Mouse (Mus musculus): ENCODE data around the gene Stbd1. TPM values are rescaled to one million over a fixed set of nuclear protein-coding genes. Genes with fewer than 3 reads are reported as not detected.

Gene Stbd1
- polyA plus RNA-seq, 1 experiment, result 6.0 TPM

DNA sequence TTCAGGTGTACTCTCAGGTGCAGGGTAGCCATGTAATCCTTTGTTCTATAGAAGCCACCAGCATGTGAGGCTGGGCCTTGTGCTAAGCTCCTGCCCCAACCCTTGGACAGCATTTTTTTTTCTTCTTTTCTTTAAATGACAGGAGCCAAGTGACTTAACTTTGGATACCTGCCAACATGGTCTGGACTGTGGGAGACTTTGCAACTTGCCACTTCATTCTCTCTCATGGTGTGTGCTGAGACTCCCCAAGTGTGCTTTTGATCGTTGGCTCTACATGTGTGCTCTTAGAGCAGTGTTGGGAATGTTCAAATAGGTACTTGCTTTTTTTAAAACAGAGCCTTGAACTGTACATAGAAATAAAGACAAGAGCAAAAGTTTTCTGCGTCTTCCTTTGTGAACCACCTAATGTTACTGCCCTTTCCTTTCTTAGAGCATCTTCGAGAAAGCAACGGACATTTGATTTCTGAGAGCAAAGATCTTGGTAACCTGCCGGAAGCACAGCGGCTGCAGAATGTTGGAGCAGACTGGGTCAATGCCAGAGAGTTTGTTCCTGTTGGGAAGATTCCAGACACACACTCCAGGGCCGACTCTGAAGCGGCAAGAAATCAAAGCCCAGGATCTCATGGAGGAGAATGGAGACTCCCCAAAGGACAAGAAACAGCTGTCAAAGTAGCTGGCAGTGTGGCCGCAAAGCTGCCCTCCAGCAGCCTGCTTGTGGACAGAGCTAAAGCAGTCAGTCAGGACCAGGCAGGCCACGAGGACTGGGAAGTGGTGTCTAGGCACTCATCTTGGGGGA lies 1.8 kb downstream of the Stbd1 start:
- H3K27me3 ChIP-seq (replicated peaks; ENCODE audit: control insufficient read depth, insufficient read depth, low read length), result no peaks in the 10 kb centered on the region
- TF ChIP-seq CTCF (conservative IDR thresholded peaks at IDR 0.05; ENCODE audit: insufficient read depth, insufficient read length, low read depth, low read length) (no peak), POLR2A (IDR thresholded peaks at IDR 0.05; ENCODE audit: low read depth, low read length) (no peak)
- H3K27ac ChIP-seq (ENCODE audit: insufficient read depth, low read depth, low read length), result no peak overlapping the region; the same call in 1 of the 2 replicates
- H3K36me3 ChIP-seq (ENCODE audit: control insufficient read depth, insufficient read depth, low read length), result no peaks in the 10 kb centered on the region
- DNase-seq, result peak; percentile 75
- no peaks in the 10 kb centered on the region; the same call in 1 of the 2 replicates for H3K4me1 ChIP-seq (ENCODE audit: control insufficient read depth, insufficient read depth, low read length)
- H3K4me3 ChIP-seq (ENCODE audit: insufficient read depth, low read depth, low read length), result no peak overlapping the region
- 34% methylated on average over 10 of the region's 10 CpGs for WGBS

DNA sequence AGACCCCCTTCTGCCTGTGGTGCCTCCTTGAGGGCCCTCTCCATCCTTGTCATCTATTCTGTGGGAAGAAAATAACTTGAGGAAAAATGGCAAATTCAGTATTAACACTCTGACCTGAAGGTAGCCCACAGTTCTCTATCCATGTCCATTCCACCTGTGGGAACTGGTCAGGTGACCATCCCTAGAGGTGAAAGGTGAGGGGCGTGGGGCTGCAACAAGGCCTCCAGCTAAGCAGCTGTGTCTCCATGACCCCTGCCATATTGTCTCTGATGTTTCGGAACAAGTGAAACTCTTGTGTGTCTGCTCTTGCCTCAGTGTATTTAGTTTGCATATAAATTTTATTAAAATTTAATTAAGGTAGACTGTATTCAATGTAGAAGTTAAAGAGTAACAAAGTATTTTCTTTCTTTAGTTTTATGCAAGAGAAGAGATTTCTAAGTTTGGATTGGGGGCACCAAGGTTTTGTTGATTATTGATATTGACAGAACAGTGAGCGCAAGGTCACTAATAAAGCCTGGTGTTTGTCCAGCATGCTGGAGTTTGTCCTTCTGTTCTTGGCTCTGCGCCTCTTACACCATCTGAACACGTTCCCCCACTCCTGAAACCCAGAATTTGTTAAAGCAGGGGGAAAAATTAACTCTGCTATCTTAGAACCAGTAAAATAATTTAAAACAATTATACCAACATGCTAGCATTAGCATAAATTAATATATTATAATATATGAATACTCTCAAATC lies 4.8 kb downstream of the Stbd1 start:
- no peak overlapping the region for H3K27ac ChIP-seq (ENCODE audit: insufficient read depth, low read depth, low read length)
- TF ChIP-seq POLR2A (IDR thresholded peaks at IDR 0.05; ENCODE audit: low read depth, low read length) (no peak), CTCF (conservative IDR thresholded peaks at IDR 0.05; ENCODE audit: insufficient read depth, insufficient read length, low read depth, low read length) (no peak)
- no peaks in the 10 kb centered on the region for H3K27me3 ChIP-seq (replicated peaks; ENCODE audit: control insufficient read depth, insufficient read depth, low read length)
- no peaks in the 10 kb centered on the region for H3K36me3 ChIP-seq (ENCODE audit: control insufficient read depth, insufficient read depth, low read length)
- no peak for DNase-seq
- H3K4me1 ChIP-seq (ENCODE audit: control insufficient read depth, insufficient read depth, low read length), result peaks cover 2% of the 10 kb centered on the region; the same call in 1 of the 2 replicates
- WGBS, result 79% methylated on average over 5 of the region's 5 CpGs
- no peak overlapping the region for H3K4me3 ChIP-seq (ENCODE audit: insufficient read depth, low read depth, low read length)

DNA sequence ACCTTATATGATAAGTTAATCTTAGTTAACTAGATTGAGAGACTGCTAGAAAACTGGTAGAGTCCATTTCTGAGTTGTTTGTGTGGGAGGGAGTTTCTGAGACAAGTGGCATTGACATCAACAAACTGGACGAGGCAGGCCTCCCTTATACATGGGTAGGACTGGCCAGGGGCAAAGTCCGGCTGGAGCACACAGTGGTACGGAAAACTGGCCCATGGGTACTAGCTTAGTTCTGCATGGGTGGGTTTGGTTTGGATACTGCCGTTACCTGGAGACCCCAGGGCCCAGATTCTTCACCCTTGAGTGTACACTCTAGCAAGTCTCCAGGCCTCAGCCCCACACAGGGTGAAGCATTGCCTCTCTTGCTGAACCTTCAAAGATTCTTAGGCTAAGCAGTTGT lies 9.9 kb downstream of the Stbd1 start:
- 49% methylated on average over 4 of the region's 4 CpGs for WGBS
- Histone ChIP-seq H3K27ac (ENCODE audit: insufficient read depth, low read depth, low read length) (no peak overlapping the region), H3K36me3 (ENCODE audit: control insufficient read depth, insufficient read depth, low read length) (no peaks in the 10 kb centered on the region), H3K4me1 (ENCODE audit: control insufficient read depth, insufficient read depth, low read length) (peaks cover 2% of the 10 kb centered on the region; the same call in 1 of the 2 replicates), H3K4me3 (ENCODE audit: insufficient read depth, low read depth, low read length) (no peak overlapping the region), H3K27me3 (replicated peaks; ENCODE audit: control insufficient read depth, insufficient read depth, low read length) (no peaks in the 10 kb centered on the region)
- TF ChIP-seq POLR2A (IDR thresholded peaks at IDR 0.05; ENCODE audit: low read depth, low read length) (no peak), CTCF (conservative IDR thresholded peaks at IDR 0.05; ENCODE audit: insufficient read depth, insufficient read length, low read depth, low read length) (no peak)
- peak; percentile 62 for DNase-seq

DNA sequence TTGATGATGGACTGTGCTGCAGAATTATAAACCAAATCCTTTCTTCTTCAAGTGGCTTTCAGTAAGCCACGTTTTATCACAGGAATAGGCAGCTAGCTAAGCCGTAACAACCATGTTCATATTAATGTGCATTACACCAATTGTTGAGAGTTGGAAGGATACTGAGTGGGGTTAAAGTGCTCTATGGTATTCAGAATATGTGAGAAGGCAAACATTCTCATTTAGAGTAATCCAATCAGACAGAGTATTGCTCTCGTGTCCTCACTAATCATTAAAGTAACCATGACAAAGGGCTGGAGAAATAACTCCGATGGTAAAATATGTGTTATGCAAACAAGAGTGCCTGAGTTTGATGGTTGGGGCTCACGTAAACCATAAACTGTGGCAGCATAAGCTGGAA lies 19.0 kb downstream of the Stbd1 start:
- Histone ChIP-seq H3K27ac (ENCODE audit: insufficient read depth, low read depth, low read length) (no peak overlapping the region), H3K36me3 (ENCODE audit: control insufficient read depth, insufficient read depth, low read length) (no peaks in the 10 kb centered on the region), H3K27me3 (replicated peaks; ENCODE audit: control insufficient read depth, insufficient read depth, low read length) (no peaks in the 10 kb centered on the region), H3K4me3 (ENCODE audit: insufficient read depth, low read depth, low read length) (no peak overlapping the region), H3K4me1 (ENCODE audit: control insufficient read depth, insufficient read depth, low read length) (no peaks in the 10 kb centered on the region)
- TF ChIP-seq POLR2A (IDR thresholded peaks at IDR 0.05; ENCODE audit: low read depth, low read length) (no peak), CTCF (conservative IDR thresholded peaks at IDR 0.05; ENCODE audit: insufficient read depth, insufficient read length, low read depth, low read length) (no peak)
- 56% methylated on average over 5 of the region's 5 CpGs for WGBS
- DNase-seq, result no peak

DNA sequence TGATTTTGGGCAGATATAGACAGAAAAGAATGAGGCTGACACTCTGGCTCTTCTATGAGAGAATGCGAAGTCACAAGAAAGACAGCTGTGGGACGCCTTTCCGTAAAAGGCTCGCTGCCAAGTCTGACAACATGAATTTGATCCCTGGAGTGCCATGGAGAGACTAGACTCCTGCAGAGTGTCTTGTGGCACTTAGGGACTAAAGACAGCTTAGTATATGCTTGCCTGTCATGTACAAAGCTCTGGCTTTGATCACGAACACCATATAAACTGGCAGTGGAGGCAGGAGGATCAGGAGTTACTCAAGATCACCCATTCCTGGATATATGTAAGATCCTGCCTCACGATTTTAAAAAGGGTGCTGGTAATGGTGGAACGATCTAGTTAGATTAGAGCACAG lies 25.1 kb downstream of the Stbd1 start:
- Histone ChIP-seq H3K4me1 (ENCODE audit: control insufficient read depth, insufficient read depth, low read length) (no peaks in the 10 kb centered on the region), H3K4me3 (ENCODE audit: insufficient read depth, low read depth, low read length) (no peak overlapping the region), H3K36me3 (ENCODE audit: control insufficient read depth, insufficient read depth, low read length) (no peaks in the 10 kb centered on the region), H3K27ac (ENCODE audit: insufficient read depth, low read depth, low read length) (no peak overlapping the region), H3K27me3 (replicated peaks; ENCODE audit: control insufficient read depth, insufficient read depth, low read length) (no peaks in the 10 kb centered on the region)
- DNase-seq, result no peak
- whole genome bisulfite sequencing, result 79% methylated on average over 7 of the region's 7 CpGs
- TF ChIP-seq POLR2A (IDR thresholded peaks at IDR 0.05; ENCODE audit: low read depth, low read length) (no peak), CTCF (conservative IDR thresholded peaks at IDR 0.05; ENCODE audit: insufficient read depth, insufficient read length, low read depth, low read length) (no peak)

DNA sequence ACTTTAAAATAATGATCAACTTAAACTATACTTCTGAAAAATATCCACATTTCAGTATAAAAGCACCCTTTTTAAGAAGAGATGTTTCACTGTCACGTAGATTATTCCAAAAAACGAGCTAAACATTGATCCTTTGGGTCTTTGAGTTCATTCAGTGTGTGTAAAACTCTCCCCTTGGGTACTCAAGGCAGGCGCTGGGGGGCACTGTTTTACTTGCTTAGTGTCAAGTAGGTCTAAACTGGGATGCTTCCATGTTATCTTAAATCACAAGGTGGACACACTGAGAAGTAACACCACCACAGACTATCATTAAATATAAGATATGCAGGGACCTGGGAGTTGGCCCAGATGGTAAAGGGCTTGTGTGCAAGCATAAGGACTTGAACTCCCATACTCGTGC lies 30.7 kb downstream of the Stbd1 start:
- Histone ChIP-seq H3K27ac (ENCODE audit: insufficient read depth, low read depth, low read length) (no peak overlapping the region), H3K27me3 (replicated peaks; ENCODE audit: control insufficient read depth, insufficient read depth, low read length) (no peaks in the 10 kb centered on the region), H3K4me1 (ENCODE audit: control insufficient read depth, insufficient read depth, low read length) (no peaks in the 10 kb centered on the region), H3K36me3 (ENCODE audit: control insufficient read depth, insufficient read depth, low read length) (no peaks in the 10 kb centered on the region), H3K4me3 (ENCODE audit: insufficient read depth, low read depth, low read length) (no peak overlapping the region)
- no peak for DNase-seq
- TF ChIP-seq CTCF (conservative IDR thresholded peaks at IDR 0.05; ENCODE audit: insufficient read depth, insufficient read length, low read depth, low read length) (no peak), POLR2A (IDR thresholded peaks at IDR 0.05; ENCODE audit: low read depth, low read length) (no peak)
- 69% methylated on average over 4 of the region's 4 CpGs for whole genome bisulfite sequencing

DNA sequence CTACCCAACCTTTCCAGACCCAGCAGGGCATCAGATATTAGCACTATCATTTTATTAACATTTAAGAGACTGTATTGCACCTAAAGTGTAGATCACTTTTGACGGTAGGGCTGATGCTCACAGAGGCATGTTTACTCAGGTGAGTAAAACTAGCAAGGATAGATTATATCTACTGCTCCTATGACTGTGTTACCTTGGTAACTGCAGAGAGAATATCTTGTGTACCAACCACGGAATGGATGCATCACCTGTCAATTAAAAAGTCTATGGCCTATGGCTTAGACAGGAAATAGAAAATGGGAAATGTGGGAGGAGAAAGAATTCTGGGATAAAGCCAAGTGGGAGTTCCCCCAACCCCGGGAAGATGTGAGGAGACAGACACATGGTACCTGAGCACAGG lies 32.1 kb downstream of the Stbd1 start:
- Histone ChIP-seq H3K36me3 (ENCODE audit: control insufficient read depth, insufficient read depth, low read length) (no peaks in the 10 kb centered on the region), H3K27me3 (replicated peaks; ENCODE audit: control insufficient read depth, insufficient read depth, low read length) (no peaks in the 10 kb centered on the region), H3K4me1 (ENCODE audit: control insufficient read depth, insufficient read depth, low read length) (no peaks in the 10 kb centered on the region), H3K27ac (ENCODE audit: insufficient read depth, low read depth, low read length) (no peak overlapping the region), H3K4me3 (ENCODE audit: insufficient read depth, low read depth, low read length) (no peak overlapping the region)
- no peak for TF ChIP-seq POLR2A (IDR thresholded peaks at IDR 0.05; ENCODE audit: low read depth, low read length)
- no peak for TF ChIP-seq CTCF (conservative IDR thresholded peaks at IDR 0.05; ENCODE audit: insufficient read depth, insufficient read length, low read depth, low read length)
- WGBS, result 56% methylated on average over 3 of the region's 3 CpGs
- no peak for DNase-seq
